Comparison of ENCODE assay signal across 19 mouse cellular contexts in the genomic region with DNA sequence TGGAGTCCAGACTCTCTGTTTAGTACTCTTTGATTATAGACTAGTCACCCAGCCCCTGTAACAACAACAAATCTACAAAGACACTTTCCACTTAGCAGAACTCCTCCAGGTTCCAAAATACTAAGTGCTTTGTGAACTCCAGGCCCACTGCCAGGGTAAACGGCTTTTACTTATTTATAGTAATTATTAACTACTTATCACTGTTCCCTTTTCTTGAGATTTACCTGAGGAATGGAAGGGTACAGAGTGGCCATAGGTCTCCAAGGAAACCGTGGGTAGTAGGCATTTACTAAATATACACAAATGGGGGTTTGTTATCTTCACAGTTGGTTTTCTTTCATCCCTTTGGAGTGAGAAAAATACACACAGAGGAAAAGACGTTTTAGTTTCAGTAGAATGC. TPM values are rescaled to one million over a fixed set of nuclear protein-coding genes. Genes with fewer than 3 reads are reported as not detected.
DNase-seq lines count a peak whose midpoint lies in the region; ATAC-seq lines count a peak whose summit lies in the region.
"Had no signal": no experiment of that assay in that cellular context is flagged by ENCODE, and none has a peak within 500 bp of the region (broad histone marks: within the 10 kb centered on the region; RNA-seq: fewer than 3 reads in every experiment).

No protein-coding gene starts in this region.

- H3K27me3 ChIP-seq in hindbrain, embryonic 15.5 days = no peaks in the 10 kb centered on the region
- no peaks in the 10 kb centered on the region for H3K27me3 ChIP-seq in hindbrain, embryonic 10.5 days (ENCODE audit: insufficient read depth, poor library complexity, severe bottlenecking)
- H3K27me3 ChIP-seq: liver, embryonic 15.5 days; midbrain, embryonic 13.5 days had no signal

- no peak overlapping the region for H3K9ac ChIP-seq in hindbrain, embryonic 15.5 days
- H3K9ac ChIP-seq: liver, embryonic 15.5 days; midbrain, embryonic 13.5 days had no signal

- DNase-seq in hindbrain, embryonic 10.5 days (ENCODE audit: low spot score) = no peak
- DNase-seq in kidney, adult 18-20 months = peak; percentile 29
- DNase-seq in kidney, postnatal 25 days = peak; percentile 56 to 62
- peak; percentile 27 to 47 for DNase-seq in lung, postnatal 4 days
- DNase-seq in left cerebral cortex, postnatal 10 days (ENCODE audit: extremely low spot score in 1 of 2, low spot score in 2 of 2) = no peak
- no peak for DNase-seq in left cerebral cortex, adult 8-10 months (ENCODE audit: low spot score in 2 of 2)
- no peak for DNase-seq in Muller cell, postnatal 12 days (ENCODE audit: inconsistent ontology term)
- DNase-seq: adrenal gland, adult 8-10 months; B cell, adult 2 months; cerebellum, adult 9-10 months; embryo, embryonic 11 days; gastrocnemius, postnatal 14 days; left cerebral cortex, postnatal 4 days; right cerebral cortex, postnatal 25 days had no signal

- H3K4me1 ChIP-seq in hindbrain, embryonic 15.5 days (replicated peaks) = no peaks in the 10 kb centered on the region
- no peaks in the 10 kb centered on the region for H3K4me1 ChIP-seq in hindbrain, embryonic 10.5 days (replicated peaks)
- H3K4me1 ChIP-seq: liver, embryonic 15.5 days; midbrain, embryonic 13.5 days had no signal

- H3K9me3 ChIP-seq in hindbrain, embryonic 15.5 days = no peaks in the 10 kb centered on the region
- H3K9me3 ChIP-seq in hindbrain, embryonic 10.5 days = 0 out of 2 replicates have a peak, but pooled peaks cover 6% of the 10 kb centered on the region
- H3K9me3 ChIP-seq: liver, embryonic 15.5 days; midbrain, embryonic 13.5 days had no signal

- H3K4me3 ChIP-seq in hindbrain, embryonic 15.5 days = no peak overlapping the region
- no peak overlapping the region for H3K4me3 ChIP-seq in hindbrain, embryonic 10.5 days
- H3K4me3 ChIP-seq: liver, embryonic 15.5 days; midbrain, embryonic 13.5 days had no signal

- H3K4me2 ChIP-seq in hindbrain, embryonic 15.5 days = no peak overlapping the region
- H3K4me2 ChIP-seq: heart, embryonic 11.5 days; liver, embryonic 15.5 days; midbrain, embryonic 13.5 days had no signal

- ATAC-seq in hindbrain, embryonic 15.5 days (ENCODE audit: low FRiP score, low read depth) = no peak
- ATAC-seq: forebrain, embryonic 16.5 days; midbrain, embryonic 13.5 days had no signal

- H3K27ac ChIP-seq in hindbrain, embryonic 15.5 days (replicated peaks) = 0 out of 2 replicates have a peak overlapping the region, but pooled peaks have one; percentile 2
- H3K27ac ChIP-seq in hindbrain, embryonic 10.5 days = no peak overlapping the region
- H3K27ac ChIP-seq: liver, embryonic 15.5 days; midbrain, embryonic 13.5 days had no signal

- WGBS in hindbrain, embryonic 15.5 days = 36% methylated on average over 3 of the region's 3 CpGs
- 57% methylated on average over 3 of the region's 3 CpGs for WGBS in hindbrain, embryonic 10.5 days

- intact Hi-C loops in left cerebral cortex, postnatal 10 days (cut with DNase I) = no loop called here

- no peaks in the 10 kb centered on the region for H3K36me3 ChIP-seq in hindbrain, embryonic 15.5 days
- peaks cover 35% of the 10 kb centered on the region for H3K36me3 ChIP-seq in hindbrain, embryonic 10.5 days
- H3K36me3 ChIP-seq: liver, embryonic 15.5 days had no signal

RNA-seq across cellular contexts. Expression of a gene that starts 41.1 kb away (rescaled TPM):
- polyA plus RNA-seq in hindbrain, embryonic 15.5 days (2015; fragmentation: Nextera tagmentation; extraction: Ambion mirVana) = 7.9 and 9.2 TPM in 2 replicates
- 34.3 and 34.4 TPM in 2 replicates for polyA plus RNA-seq in hindbrain, embryonic 10.5 days (2016; fragmentation: Nextera tagmentation; extraction: Ambion mirVana)
- 1 to 10 TPM; 9.0 TPM for total RNA-seq in left cerebral cortex, postnatal 10 days (2021)
- total RNA-seq in left cerebral cortex, adult 8-10 months (2022) = 10 to 100 TPM in 1 of 4 experiments, 1 to 10 TPM in 3; 6.2 to 13.1 (median 6.6) TPM

RNA-seq across cellular contexts. Expression of a gene that starts 43.2 kb away (rescaled TPM):
- 21.6 and 23.1 TPM in 2 replicates for polyA plus RNA-seq in hindbrain, embryonic 15.5 days (2015; fragmentation: Nextera tagmentation; extraction: Ambion mirVana)
- polyA plus RNA-seq in hindbrain, embryonic 10.5 days (2016; fragmentation: Nextera tagmentation; extraction: Ambion mirVana) = 19.9 and 25.1 TPM in 2 replicates
- 10 to 100 TPM; 38.4 to 43.5 TPM for total RNA-seq in left cerebral cortex, postnatal 10 days (2021)
- 10 to 100 TPM; 30.1 to 41.4 (median 32.4) TPM for total RNA-seq in left cerebral cortex, adult 8-10 months (2022)

Comparison
In these comparisons a context has a peak if more than half of its experiments do, and no peak if none do; other contexts are left out.
1. DNase-seq: peak in kidney, adult 18-20 months (single experiment), kidney, postnatal 25 days (2 of 2) and lung, postnatal 4 days (2 of 2); none in hindbrain, embryonic 10.5 days (single experiment), left cerebral cortex, postnatal 10 days (0 of 2), left cerebral cortex, adult 8-10 months (0 of 2) and Muller cell, postnatal 12 days (single experiment).